Mouse (Mus musculus): ENCODE results near the gene Nutf2. TPM values are rescaled to one million over a fixed set of nuclear protein-coding genes. Genes with fewer than 3 reads are reported as not detected.

The Nutf2 gene
- total RNA-seq, 2 experiments from 2014 or later, result 29.0 to 41.5 TPM

DNA sequence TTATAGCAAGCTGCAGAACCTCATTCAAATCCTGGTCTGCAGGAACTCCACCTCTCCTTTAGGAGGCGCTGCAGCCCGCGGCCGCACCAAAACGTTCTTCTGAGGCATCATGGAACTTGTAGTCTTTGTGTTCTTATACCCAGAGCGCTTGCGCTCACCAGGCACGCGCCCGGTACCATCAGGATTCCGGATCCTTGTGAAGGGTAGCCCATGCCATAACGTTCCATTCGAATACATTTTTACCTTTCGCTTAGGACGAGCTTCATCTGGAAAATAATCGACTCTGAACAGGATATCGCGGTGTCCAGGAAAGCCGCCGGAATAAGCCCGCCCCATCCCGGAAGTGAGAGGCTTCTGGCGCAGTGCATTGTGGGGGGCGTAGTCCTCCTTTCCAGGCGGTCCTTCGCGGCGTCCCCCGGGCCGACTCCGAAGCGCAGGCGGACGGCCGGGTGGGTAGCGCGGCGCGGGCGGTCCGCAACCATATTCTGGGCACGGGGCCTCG, 5.6 kb upstream of the Nutf2 start, which contains the start of gene Thap11:
Thap11 (plus strand) TSS at position 418 of the 502 bp plus-strand sequence.
- peak; percentile 86 to 93 for DNase-seq (ENCODE audit: low spot score in 2 of 2)

GRCm38 (mm10) chr8:105855248-105856167, 4.9 kb upstream of the Nutf2 start:
- DNase-seq (ENCODE audit: low spot score in 2 of 2), result peak in 1 of 2 experiments; percentile 23

GRCm38 (mm10) chr8:105856168-105856835, 4.1 kb upstream of the Nutf2 start:
- no peak for DNase-seq (ENCODE audit: low spot score in 2 of 2)

DNA sequence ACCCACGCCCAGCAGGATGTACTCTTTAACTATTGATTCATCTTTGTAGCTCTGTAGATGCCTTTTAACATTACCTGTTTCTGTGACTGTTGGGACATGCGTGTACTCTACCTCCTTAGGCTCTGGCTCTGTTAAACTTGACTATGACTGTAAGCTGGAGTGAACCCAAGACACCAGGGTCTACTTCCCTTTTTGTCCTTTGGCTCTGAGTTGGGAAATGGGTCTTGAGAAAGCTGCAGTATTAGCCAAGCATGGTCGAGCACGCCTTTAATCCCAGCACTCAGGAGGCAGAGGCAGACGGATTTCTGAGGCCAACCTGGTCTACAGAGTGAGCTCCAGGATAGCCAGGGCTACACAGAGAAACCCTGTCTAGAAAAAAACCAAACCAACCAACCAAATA, 1.9 kb upstream of the Nutf2 start:
- no peak for DNase-seq (ENCODE audit: low spot score in 2 of 2)

GRCm38 (mm10) chr8:105859314-105859713, 1.1 kb upstream of the Nutf2 start:
- DNase-seq (ENCODE audit: low spot score in 2 of 2), result no peak

GRCm38 (mm10) chr8:105861951-105862350, 1.6 kb downstream of the Nutf2 start:
- DNase-seq (ENCODE audit: low spot score in 2 of 2), result no peak

DNA sequence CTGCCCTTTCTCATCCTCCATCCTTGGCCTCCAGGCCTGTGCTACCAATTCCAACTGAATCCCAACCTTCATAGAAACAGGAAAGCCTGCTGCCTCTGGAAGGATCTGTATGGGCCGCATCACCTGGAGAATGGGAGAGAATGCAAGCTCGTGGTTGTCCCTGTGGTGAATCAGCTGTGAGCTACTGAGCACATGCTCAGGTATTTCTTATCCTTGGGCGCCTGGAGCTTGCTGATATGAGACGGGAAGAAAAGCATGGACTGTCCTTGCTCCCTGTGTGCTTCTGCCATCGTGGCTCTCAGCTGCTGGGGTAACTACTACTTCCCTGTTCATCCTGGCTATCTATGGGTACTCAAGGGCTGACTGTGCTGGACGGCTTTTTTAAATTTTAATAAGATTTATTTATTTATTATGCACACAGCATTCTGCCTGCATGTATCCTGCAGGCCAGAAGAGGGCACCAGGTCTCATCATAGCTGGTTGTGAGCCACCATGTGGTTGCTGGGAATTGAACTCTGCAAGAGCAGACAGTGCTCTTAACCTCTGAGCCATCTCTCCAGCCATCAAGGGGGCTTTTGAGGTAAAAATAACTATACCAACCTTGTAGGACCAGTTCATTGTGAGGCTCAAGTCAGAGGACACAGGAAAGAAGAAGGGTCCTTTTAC, 6.1 kb downstream of the Nutf2 start:
- DNase-seq (ENCODE audit: low spot score in 2 of 2), result no peak

GRCm38 (mm10) chr8:105874301-105874700, 13.9 kb downstream of the Nutf2 start:
- DNase-seq (ENCODE audit: low spot score in 2 of 2), result no peak

DNA sequence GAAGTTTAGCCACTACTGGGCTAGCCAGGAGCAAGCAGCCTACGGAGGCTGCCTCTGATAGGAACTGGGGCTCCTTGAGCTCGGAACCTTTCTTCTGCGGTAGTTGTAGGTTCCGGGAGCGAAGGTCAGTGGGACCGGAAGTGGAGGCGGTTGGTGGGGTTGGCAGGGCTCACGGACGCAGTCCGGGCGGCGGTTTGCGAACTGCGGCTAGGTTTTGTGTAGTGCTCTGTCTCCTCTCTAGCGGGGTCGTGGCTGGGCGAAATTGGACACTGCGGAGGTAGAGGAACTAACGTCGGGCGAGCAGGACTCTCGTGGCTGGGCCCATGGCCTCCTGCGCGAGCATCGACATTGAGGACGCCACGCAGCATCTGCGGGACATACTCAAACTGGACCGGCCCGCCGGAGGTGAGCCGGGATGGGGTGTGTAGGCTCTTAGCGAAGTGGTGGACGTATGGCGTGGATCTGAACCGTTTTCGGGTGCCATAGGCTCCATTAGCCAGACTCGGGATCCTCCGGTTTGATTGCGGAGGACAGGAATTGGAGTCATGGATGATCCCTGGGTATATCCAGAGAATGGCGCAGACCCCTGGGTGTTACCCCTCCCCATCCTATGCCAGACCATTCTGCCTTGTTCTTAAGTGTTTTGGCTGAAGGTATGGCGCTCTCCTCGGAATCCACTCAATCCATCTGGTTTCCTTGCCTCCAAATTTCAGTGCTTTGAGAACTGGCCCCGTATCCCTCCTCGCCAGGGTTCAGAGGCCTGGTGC, 20.6 kb downstream of the Nutf2 start, which contains the start of gene Edc4:
Edc4 (plus strand) TSS at position 128 of the 767 bp plus-strand sequence.
- DNase-seq (ENCODE audit: low spot score in 2 of 2), result peak; percentile 75 to 84

- DNase-seq (ENCODE audit: low spot score in 2 of 2), result no peak
Observed at GRCm38 (mm10) chr8:105889756-105890465, 29.5 kb downstream of the Nutf2 start.

DNA sequence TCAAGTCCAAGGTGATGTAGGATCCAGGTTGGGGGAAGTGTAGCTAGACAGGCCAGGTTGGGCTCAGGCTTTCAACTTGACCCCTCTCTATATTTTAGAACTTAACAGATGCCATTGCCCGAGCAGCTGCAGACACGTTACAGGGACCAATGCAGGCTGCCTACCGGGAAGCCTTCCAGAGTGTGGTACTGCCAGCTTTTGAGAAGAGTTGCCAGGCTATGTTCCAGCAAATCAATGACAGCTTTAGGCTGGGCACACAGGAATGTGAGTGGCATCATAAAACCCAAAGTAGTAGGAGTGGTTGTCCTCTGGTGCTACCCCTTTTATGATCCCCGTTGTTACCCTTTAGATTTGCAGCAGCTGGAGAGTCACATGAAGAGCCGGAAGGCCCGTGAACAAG, 30.5 kb downstream of the Nutf2 start:
- peak; percentile 75 to 84 for DNase-seq (ENCODE audit: low spot score in 2 of 2)

DNA sequence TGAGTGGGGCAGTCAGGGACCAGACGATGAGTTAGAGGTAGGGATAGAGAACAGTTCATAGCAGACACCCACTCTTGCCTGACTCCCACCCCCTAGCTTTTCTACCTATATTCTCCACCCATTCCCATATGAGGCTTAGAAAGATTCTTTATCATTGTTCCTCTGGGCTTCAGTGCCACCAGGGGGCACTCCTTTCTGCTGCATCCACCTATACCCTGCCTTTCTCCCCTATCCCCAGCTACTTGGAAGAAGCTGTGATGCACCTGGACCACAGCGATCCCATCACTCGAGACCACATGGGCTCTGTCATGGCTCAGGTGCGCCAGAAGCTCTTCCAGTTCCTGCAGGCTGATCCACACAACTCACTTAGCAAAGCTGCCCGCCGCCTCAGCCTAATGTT, 32.1 kb downstream of the Nutf2 start:
- peak in 1 of 2 experiments; percentile 44 for DNase-seq (ENCODE audit: low spot score in 2 of 2)

DNA sequence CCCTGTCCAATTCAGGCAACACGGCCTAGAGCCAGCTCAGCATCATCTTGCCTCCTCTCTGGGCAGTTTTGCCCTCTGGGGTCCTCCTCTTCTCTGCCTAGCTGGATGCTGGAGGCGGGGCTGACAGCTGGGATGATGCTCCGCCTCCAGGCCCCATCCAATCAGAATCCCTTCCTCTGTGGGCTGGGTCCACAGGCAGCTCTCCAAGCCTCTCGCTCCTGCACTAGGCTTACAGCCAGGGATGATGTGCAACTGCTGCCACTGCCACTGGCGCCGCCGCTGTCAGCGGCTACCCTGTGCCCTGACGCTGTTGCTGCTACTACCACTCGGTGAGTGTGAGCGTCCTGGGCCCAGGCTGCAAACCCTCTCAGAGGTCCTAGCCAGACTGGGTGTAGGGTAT, 33.0 kb downstream of the Nutf2 start, which contains the start of gene Nrn1l:
Nrn1l (plus strand) TSS at position 229 of the 400 bp plus-strand sequence.
- peak; percentile 76 to 80 for DNase-seq (ENCODE audit: low spot score in 2 of 2)

DNA sequence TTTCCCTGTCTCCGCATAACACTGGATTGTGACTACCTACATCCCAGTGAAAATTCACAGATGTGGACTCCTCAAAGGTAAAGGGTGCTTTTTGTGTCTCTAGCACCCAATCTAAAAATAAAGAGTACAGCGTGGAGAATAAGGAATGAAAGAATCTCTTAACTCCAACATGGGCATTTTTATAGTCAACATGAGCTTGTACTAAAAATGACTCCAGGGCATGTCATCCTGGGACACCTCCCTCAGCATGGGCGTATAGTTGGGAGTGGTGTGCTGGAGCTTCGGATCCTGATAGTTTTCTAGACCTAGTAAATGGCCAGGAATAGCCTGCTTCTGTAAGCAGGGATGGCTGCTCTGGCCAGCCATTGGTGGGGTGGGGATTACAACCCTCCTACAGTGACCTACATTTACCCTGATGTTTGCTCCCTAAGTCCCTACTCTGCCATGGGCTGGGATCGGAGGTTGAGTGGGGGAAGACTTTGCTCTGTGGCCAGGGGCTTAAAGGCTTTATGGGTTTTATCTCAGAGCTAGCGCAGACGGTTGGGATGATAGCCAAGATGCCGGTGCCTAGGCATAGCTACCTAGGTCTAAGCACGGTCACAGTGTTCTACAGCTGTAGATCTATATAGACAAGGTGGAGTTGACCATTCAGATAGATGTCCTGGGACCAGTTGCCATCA, 37.6 kb downstream of the Nutf2 start:
- no peak for DNase-seq (ENCODE audit: low spot score in 2 of 2)

DNA sequence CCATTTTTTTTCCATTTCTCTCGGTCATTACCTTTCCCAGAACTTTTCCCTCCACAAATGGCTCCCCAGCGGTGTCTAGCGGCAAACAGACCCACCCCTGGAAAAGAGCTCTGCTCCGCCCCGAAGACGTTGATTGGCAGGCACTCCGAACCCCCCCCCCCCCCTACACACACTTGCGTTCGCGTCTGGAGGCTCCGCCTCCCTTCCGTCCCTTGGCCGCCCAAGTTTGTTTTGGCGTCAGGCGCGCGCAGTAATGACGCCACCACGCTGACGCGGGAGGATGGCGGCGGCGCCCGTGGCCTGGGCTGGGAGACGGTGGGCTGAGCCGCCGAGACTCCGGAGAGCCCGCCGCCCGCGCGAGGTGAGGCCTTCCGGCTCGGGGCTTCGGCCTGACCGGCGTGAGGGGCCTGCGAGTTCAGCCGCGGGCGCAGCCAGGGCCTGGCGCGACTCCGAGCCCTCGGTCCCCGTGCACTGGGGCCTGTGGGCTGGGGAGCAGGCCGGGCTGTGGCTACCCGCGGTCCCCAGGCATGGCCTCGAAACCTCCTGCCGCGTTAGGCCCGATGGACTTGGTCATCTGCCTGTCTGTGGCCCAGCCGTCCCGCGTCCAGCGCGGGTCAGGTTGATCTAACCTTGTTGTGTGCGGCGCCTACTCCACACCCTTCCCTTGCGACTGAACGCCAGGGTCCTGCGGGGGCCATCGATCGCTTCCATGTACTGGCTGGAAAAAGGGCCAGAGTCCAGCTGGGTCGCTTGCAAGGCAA, 40.0 kb downstream of the Nutf2 start, which contains the start of gene Pskh1:
Pskh1 (plus strand) TSS at position 262 of the 761 bp plus-strand sequence.
- DNase-seq (ENCODE audit: low spot score in 2 of 2), result peak; percentile 89 to 93

GRCm38 (mm10) chr8:105900941-105901616, 40.7 kb downstream of the Nutf2 start:
- no peak for DNase-seq (ENCODE audit: low spot score in 2 of 2)

- no peak for DNase-seq (ENCODE audit: low spot score in 2 of 2)
Observed at GRCm38 (mm10) chr8:105919390-105919789, 59.0 kb downstream of the Nutf2 start.

DNA sequence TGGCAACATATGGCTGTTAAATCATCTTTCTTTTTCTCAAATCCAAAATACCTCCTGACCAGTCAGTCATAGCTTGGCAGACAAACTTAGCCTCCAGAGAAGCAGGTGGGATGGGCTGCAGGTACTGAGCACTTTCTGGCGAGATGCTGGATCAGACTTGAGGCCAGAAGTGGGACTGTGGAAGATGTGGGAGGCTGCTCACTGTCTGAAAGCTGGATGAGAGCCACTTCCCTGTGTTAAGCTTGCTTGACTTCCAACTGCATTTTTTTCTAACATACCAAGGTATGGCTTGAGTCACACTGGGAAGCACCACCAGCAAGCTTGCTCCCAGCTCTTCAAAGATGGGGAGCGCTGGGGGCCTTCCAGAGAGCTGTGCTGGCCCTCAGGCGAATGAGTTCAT, 64.7 kb downstream of the Nutf2 start:
- DNase-seq (ENCODE audit: low spot score in 2 of 2), result no peak

All from layer of hippocampus, adult 18-20 months (tissue).